Mouse (Mus musculus) layer of hippocampus, adult 9-11 months (tissue): ENCODE measurements around the gene Camk1d.

ENCODE experiments used
- DNase-seq: peaks from one replicate; pipeline ENCODE4 v3.0.0; 2022

The Camk1d gene

GRCm38 (mm10) chr2:5458671-5459235 lies 255.6 kb downstream of the Camk1d start:
- no peak for DNase-seq

GRCm38 (mm10) chr2:5458075-5458494 lies 256.2 kb downstream of the Camk1d start:
- peak; percentile 35 for DNase-seq

- DNase-seq = no peak
Observed at GRCm38 (mm10) chr2:5456108-5456507, 258.2 kb downstream of the Camk1d start.

- peak; percentile 48 for DNase-seq
Observed at GRCm38 (mm10) chr2:5454830-5455229, 259.5 kb downstream of the Camk1d start.

- DNase-seq = no peak
Observed at GRCm38 (mm10) chr2:5451654-5452053, 262.7 kb downstream of the Camk1d start.

- DNase-seq = no peak
Observed at GRCm38 (mm10) chr2:5445357-5445756, 269.0 kb downstream of the Camk1d start.

GRCm38 (mm10) chr2:5437690-5438089 lies 276.6 kb downstream of the Camk1d start:
- no peak for DNase-seq

- DNase-seq = no peak
Observed at GRCm38 (mm10) chr2:5435587-5436253, 278.6 kb downstream of the Camk1d start.

GRCm38 (mm10) chr2:5431309-5431708 lies 283.0 kb downstream of the Camk1d start:
- DNase-seq = no peak

- no peak for DNase-seq
Observed at GRCm38 (mm10) chr2:5429921-5430320, 284.4 kb downstream of the Camk1d start.

- no peak for DNase-seq
Observed at GRCm38 (mm10) chr2:5426110-5426509, 288.2 kb downstream of the Camk1d start.

GRCm38 (mm10) chr2:5425612-5426011 lies 288.7 kb downstream of the Camk1d start:
- DNase-seq = no peak

- DNase-seq = no peak
Observed at GRCm38 (mm10) chr2:5420621-5421196, 293.6 kb downstream of the Camk1d start.

GRCm38 (mm10) chr2:5418802-5419201 lies 295.5 kb downstream of the Camk1d start:
- no peak for DNase-seq

GRCm38 (mm10) chr2:5417158-5418032 lies 296.9 kb downstream of the Camk1d start:
- DNase-seq = no peak

- peak; percentile 50 for DNase-seq
Observed at GRCm38 (mm10) chr2:5411774-5412173, 302.5 kb downstream of the Camk1d start.

- DNase-seq = no peak
Observed at GRCm38 (mm10) chr2:5403850-5404249, 310.5 kb downstream of the Camk1d start.

- no peak for DNase-seq
Observed at GRCm38 (mm10) chr2:5402036-5402435, 312.3 kb downstream of the Camk1d start.

GRCm38 (mm10) chr2:5398505-5398904 lies 315.8 kb downstream of the Camk1d start:
- DNase-seq = no peak

- DNase-seq = no peak
Observed at GRCm38 (mm10) chr2:5398043-5398442, 316.3 kb downstream of the Camk1d start.

GRCm38 (mm10) chr2:5397468-5397867 lies 316.8 kb downstream of the Camk1d start:
- no peak for DNase-seq

GRCm38 (mm10) chr2:5396415-5396814 lies 317.9 kb downstream of the Camk1d start:
- no peak for DNase-seq

- no peak for DNase-seq
Observed at GRCm38 (mm10) chr2:5395873-5396272, 318.4 kb downstream of the Camk1d start.
